Mouse (Mus musculus): ENCODE data around the gene Fastk. TPM values are rescaled to one million over a fixed set of nuclear protein-coding genes. Genes with fewer than 3 reads are reported as not detected.
"Not testable (repeated sequence)": the region's sequence is repeated elsewhere in the genome, so short reads cannot be mapped to it uniquely, and the experiment has no call there.

The Fastk gene
- polyA plus RNA-seq, 1 experiment = 291 TPM

DNA sequence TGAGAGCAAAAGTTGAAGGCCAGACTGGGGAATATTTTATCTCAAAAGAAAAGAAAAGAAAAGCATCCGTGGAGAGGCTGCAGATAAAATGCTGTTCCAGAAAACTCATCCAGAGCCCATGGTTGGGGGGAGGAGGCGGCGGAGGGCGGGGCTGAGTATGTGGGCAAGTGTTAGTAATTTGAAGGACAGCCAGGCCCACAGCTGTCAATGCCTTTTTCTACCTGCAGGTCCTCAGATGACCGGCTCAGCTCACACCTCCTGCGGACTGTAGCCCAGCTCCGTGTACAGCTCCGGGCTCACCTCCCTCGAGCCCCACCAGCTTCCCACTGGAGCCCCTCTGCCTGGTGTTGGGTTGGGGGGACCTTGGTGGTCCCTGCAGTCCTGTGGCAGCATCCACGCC is 45.4 kb downstream of the Fastk start:
- no peak overlapping the region for H3K4me3 ChIP-seq (ENCODE audit: insufficient read depth, low read depth, low read length)
- no peaks in the 10 kb centered on the region for H3K27me3 ChIP-seq (replicated peaks; ENCODE audit: control insufficient read depth, insufficient read depth, low read length)
- peaks cover 2% of the 10 kb centered on the region; the same call in 1 of the 2 replicates for H3K4me1 ChIP-seq (ENCODE audit: control insufficient read depth, insufficient read depth, low read length)
- TF ChIP-seq CTCF (conservative IDR thresholded peaks at IDR 0.05; ENCODE audit: insufficient read depth, insufficient read length, low read depth, low read length) (no peak), POLR2A (IDR thresholded peaks at IDR 0.05; ENCODE audit: low read depth, low read length) (no peak)
- no peak overlapping the region for H3K27ac ChIP-seq (ENCODE audit: insufficient read depth, low read depth, low read length)
- no peak for DNase-seq
- WGBS = 89% methylated on average over 10 of the region's 10 CpGs
- no peaks in the 10 kb centered on the region for H3K36me3 ChIP-seq (ENCODE audit: control insufficient read depth, insufficient read depth, low read length)

DNA sequence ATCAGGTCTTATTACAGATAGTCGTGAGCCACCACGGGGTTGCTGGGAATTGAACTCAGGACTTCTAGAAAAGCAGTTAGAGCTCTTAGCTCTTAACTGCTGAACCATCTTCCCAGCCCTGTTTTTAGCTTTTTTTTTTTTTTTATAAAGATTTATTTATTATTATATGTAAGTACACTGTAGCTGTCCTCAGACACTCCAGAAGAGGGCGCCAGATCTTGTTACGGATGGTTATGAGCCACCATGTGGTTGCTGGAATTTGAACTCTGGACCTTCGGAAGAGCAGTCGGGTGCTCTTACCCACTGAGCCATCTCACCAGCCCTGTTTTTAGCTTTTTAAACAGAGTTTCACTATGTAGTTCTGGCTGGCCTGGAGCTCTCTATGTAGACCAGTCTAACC is 48.8 kb downstream of the Fastk start:
- H3K4me3 ChIP-seq (ENCODE audit: insufficient read depth, low read depth, low read length); H3K36me3 ChIP-seq (ENCODE audit: control insufficient read depth, insufficient read depth, low read length); DNase-seq; H3K27me3 ChIP-seq (replicated peaks; ENCODE audit: control insufficient read depth, insufficient read depth, low read length); H3K27ac ChIP-seq (ENCODE audit: insufficient read depth, low read depth, low read length); H3K4me1 ChIP-seq (ENCODE audit: control insufficient read depth, insufficient read depth, low read length): not testable (repeated sequence)
- 69% methylated on average over 6 of the region's 6 CpGs for WGBS

DNA sequence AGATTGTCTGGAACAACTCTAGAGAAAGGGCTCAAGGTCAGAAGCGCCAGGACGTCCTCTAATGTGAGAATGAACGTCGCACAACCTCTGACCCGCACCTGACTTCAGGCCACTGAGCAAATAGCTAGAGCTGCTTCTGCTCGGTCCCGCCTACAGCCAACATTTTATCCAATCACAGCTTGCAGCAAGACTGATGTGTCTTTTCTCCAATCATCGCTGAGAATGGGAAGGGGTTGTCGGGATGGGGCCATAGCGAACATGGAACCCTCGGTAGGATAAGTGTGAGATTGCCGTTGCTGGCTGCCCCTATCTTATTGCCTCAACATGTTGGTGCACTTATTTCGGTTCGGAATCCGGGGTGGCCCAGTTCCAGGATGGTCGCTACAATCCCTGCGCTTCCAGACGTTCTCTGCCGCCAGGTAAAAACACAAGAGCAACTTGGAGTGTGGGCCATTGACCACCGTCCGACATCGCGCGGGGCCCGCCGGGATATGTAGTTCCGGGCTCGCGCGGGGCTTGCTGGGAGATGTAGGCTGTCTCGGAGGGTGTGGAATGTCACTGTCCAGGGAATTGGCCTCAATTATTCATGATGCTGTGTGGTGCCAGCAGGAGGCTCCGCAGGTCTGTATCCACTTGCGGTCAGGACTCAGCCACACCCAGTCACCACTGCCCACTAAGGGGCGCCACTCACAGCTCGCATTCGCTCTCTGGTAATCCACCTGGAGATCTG is 50.8 kb downstream of the Fastk start:
- no peaks in the 10 kb centered on the region for H3K36me3 ChIP-seq (ENCODE audit: control insufficient read depth, insufficient read depth, low read length)
- WGBS = 1% methylated on average over 36 of the region's 36 CpGs

DNA sequence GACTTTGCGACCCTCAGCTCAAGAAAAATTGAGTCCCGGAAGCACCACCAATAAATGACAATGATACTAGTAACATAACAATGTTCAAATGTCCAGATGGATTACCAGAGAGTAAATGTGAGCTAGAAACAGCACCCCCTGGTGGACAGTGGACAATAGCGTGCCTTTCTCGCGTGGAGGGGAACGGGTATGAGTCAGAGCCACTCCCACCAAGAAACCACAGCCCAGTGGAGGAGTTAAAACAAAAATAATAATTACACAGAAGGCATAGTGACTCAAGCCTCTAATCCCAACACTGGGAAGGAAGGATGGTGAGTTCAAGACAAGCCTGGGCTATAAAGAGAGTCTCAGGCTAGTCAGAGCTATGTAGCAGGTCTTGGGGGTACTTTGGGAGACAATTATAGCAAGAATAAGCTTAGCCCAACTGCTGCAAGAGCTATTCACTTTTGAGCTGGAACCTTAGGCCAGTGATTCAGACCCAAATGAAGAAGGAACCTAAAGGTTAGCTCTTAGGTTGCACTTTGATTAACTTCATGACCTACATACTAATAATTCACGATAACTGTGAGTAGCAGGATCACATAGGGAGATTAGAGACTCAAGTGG is 51.6 kb downstream of the Fastk start, which contains the start of gene Abcb8:
Gene Abcb8, plus strand, starts transcription at position 272 of the 606 bp plus-strand sequence.
- Histone ChIP-seq H3K27ac (ENCODE audit: insufficient read depth, low read depth, low read length) (peak within 1 kb of the TSS; percentile 94), H3K4me3 (ENCODE audit: insufficient read depth, low read depth, low read length) (peak within 1 kb of the TSS; percentile 68), H3K27me3 (replicated peaks; ENCODE audit: control insufficient read depth, insufficient read depth, low read length) (no peaks in the 10 kb centered on the region), H3K4me1 (ENCODE audit: control insufficient read depth, insufficient read depth, low read length) (peaks cover 8% of the 10 kb centered on the region; the same call in 1 of the 2 replicates), H3K36me3 (ENCODE audit: control insufficient read depth, insufficient read depth, low read length) (no peaks in the 10 kb centered on the region)
- peak; percentile 81 for TF ChIP-seq CTCF (conservative IDR thresholded peaks at IDR 0.05; ENCODE audit: insufficient read depth, insufficient read length, low read depth, low read length)
- TF ChIP-seq POLR2A (IDR thresholded peaks at IDR 0.05; ENCODE audit: low read depth, low read length) = no peak
- peak; percentile 88 for DNase-seq
- WGBS = 28% methylated on average over 7 of the region's 7 CpGs

More for the DNA sequence above, 50.8 kb downstream of the Fastk start:
- Histone ChIP-seq H3K27me3 (replicated peaks; ENCODE audit: control insufficient read depth, insufficient read depth, low read length) (no peaks in the 10 kb centered on the region), H3K27ac (ENCODE audit: insufficient read depth, low read depth, low read length) (peak overlapping the region; percentile 94), H3K4me1 (ENCODE audit: control insufficient read depth, insufficient read depth, low read length) (peaks cover 8% of the 10 kb centered on the region; the same call in 1 of the 2 replicates), H3K4me3 (ENCODE audit: insufficient read depth, low read depth, low read length) (peak overlapping the region; percentile 68)
- TF ChIP-seq CTCF (conservative IDR thresholded peaks at IDR 0.05; ENCODE audit: insufficient read depth, insufficient read length, low read depth, low read length) (peak; percentile 81), POLR2A (IDR thresholded peaks at IDR 0.05; ENCODE audit: low read depth, low read length) (no peak)
- peak; percentile 99 for DNase-seq

DNA sequence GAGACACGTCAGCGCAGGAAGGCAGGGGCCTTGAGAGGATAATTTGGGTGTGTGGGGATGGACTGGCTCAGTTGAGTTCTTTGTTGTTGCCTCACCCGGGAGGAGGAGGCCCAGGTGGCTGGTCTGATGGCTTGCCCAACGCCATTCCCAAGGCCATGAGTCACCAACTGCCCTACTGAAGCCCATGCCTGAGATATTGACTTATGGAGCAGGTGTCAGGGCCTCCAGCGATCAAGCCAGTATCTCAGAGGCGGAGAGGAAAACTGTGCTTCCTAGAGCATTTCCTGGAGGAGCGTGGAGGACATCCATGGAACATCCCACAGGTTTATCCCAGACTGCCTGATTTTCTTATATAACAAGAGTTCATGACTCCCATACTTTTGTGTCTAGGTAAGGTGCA is 52.4 kb downstream of the Fastk start:
- no peaks in the 10 kb centered on the region for H3K27me3 ChIP-seq (replicated peaks; ENCODE audit: control insufficient read depth, insufficient read depth, low read length)
- H3K4me1 ChIP-seq (ENCODE audit: control insufficient read depth, insufficient read depth, low read length) = peaks cover 8% of the 10 kb centered on the region; the same call in 1 of the 2 replicates
- no peak overlapping the region for H3K4me3 ChIP-seq (ENCODE audit: insufficient read depth, low read depth, low read length)
- H3K27ac ChIP-seq (ENCODE audit: insufficient read depth, low read depth, low read length) = no peak overlapping the region
- TF ChIP-seq CTCF (conservative IDR thresholded peaks at IDR 0.05; ENCODE audit: insufficient read depth, insufficient read length, low read depth, low read length) (no peak), POLR2A (IDR thresholded peaks at IDR 0.05; ENCODE audit: low read depth, low read length) (no peak)
- H3K36me3 ChIP-seq (ENCODE audit: control insufficient read depth, insufficient read depth, low read length) = no peaks in the 10 kb centered on the region
- 73% methylated on average over 7 of the region's 7 CpGs for WGBS
- DNase-seq = no peak

DNA sequence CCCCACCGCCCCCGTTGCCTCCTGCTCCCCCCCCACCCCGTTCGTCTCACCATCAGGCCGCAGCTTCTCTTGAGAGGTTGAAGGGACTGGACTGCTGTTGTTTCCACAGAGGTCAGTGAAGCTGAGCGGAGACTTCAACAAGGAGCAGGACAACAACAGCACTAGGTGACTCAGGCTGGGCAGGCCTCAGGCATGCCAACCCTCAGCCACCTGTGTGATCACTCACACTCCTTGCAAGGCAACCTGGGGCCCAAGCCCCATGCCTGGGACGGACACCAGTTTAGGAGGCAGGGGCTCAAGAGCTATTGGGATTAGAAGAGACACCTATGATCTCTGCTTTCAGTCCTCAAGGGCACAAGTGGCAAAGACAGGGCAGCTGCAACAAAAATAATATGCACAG is 53.2 kb downstream of the Fastk start, which contains the start of gene Atg9b:
Gene Atg9b, minus strand, starts transcription at position 280 of the 400 bp plus-strand sequence.
- no peak for DNase-seq
- no peak within 1 kb of the TSS for H3K27ac ChIP-seq (ENCODE audit: insufficient read depth, low read depth, low read length)
- H3K36me3 ChIP-seq (ENCODE audit: control insufficient read depth, insufficient read depth, low read length) = no peaks in the 10 kb centered on the region
- no peak within 1 kb of the TSS for H3K4me3 ChIP-seq (ENCODE audit: insufficient read depth, low read depth, low read length)
- H3K4me1 ChIP-seq (ENCODE audit: control insufficient read depth, insufficient read depth, low read length) = peaks cover 12% of the 10 kb centered on the region
- WGBS = 89% methylated on average over 7 of the region's 7 CpGs
- TF ChIP-seq CTCF (conservative IDR thresholded peaks at IDR 0.05; ENCODE audit: insufficient read depth, insufficient read length, low read depth, low read length) (no peak), POLR2A (IDR thresholded peaks at IDR 0.05; ENCODE audit: low read depth, low read length) (no peak)
- H3K27me3 ChIP-seq (replicated peaks; ENCODE audit: control insufficient read depth, insufficient read depth, low read length) = no peaks in the 10 kb centered on the region

DNA sequence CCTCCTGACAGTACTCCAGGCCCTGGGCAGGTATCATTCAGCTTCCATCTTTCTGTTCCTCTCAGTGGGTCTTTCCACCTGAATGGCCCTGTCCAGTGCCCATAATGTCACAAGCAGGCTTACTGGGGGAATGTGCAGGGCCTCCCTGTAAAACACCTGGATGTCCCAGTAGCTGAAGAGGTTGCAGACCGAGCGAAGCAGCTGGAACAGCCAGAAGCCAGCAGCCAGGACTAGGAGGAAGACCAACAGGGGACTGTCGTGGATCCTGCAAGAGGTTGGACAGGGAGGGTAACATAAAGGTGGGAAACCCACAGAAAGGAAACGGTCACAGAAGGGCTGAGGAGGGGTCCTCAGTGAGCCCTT is 55.4 kb downstream of the Fastk start:
- DNase-seq = no peak
- H3K4me1 ChIP-seq (ENCODE audit: control insufficient read depth, insufficient read depth, low read length) = peaks cover 12% of the 10 kb centered on the region
- TF ChIP-seq POLR2A (IDR thresholded peaks at IDR 0.05; ENCODE audit: low read depth, low read length) (no peak), CTCF (conservative IDR thresholded peaks at IDR 0.05; ENCODE audit: insufficient read depth, insufficient read length, low read depth, low read length) (no peak)
- no peak overlapping the region for H3K4me3 ChIP-seq (ENCODE audit: insufficient read depth, low read depth, low read length)
- 92% methylated on average over 4 of the region's 4 CpGs for WGBS
- no peaks in the 10 kb centered on the region for H3K27me3 ChIP-seq (replicated peaks; ENCODE audit: control insufficient read depth, insufficient read depth, low read length)
- H3K27ac ChIP-seq (ENCODE audit: insufficient read depth, low read depth, low read length) = no peak overlapping the region
- no peaks in the 10 kb centered on the region for H3K36me3 ChIP-seq (ENCODE audit: control insufficient read depth, insufficient read depth, low read length)

Data from kidney, adult 2 months (tissue).